Mouse (Mus musculus) layer of hippocampus, postnatal 25 days (tissue): ENCODE data around the gene Cry2. TPM values are rescaled to one million over a fixed set of nuclear protein-coding genes. Genes with fewer than 3 reads are reported as not detected.
"Not testable (repeated sequence)": the region's sequence is repeated elsewhere in the genome, so short reads cannot be mapped to it uniquely, and the experiment has no call there.

Experiments
- DNase-seq, 2 experiments: peaks; one replicate each; pipeline ENCODE4 v3.0.0; 2022; ENCODE audit warnings: mixed read lengths in 2 of 2, low spot score in 1 of 2; ENCODE audit errors: extremely low spot score in 1 of 2
- total RNA-seq, 2 experiments: library from RNA; stranded (reverse); gene quantifications; 2 replicates each; pipeline ENCODE4 v1.2.3; 2021

Gene Cry2
- total RNA-seq, 2 experiments from 2014 or later, result 85.6 to 106 TPM

DNA sequence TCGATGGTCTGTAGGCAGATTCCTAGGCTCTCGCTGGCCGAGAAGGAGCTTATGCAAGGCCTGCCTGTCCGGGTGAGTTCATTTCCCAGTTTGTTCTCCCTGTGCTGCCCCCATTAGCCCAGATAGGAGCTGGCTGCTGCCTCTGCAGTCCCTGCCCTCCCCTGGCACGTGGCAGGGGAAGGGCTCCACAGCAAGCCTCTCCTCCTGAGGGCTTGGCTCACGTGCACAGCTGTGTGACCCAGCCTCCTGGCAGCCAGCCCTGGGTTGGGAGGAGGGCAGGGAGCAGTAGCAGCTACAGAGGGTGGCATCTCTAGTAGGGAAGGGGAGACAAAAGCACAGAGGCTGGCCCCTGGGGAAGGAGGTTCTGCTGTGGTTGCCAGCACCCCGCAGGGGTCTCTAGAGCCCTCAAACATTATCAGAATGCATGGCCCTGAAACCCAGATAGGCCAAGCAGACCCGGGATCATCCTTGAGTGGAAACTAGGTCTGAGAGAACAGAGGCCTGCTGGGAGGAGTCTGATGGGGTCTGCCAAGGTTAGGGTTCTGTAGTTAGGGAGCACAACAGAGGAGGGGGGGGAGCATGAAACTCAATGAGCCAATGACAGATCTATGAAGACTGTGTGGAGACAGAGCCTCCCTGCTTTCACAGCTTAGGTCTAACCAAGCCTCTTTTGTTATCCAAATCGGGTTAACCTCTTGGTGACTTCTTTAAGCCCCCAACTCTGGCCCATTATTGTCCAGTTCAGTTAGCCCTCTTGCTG is 10.0 kb downstream of the Cry2 start:
- peak; percentile 72 to 76 for DNase-seq

DNA sequence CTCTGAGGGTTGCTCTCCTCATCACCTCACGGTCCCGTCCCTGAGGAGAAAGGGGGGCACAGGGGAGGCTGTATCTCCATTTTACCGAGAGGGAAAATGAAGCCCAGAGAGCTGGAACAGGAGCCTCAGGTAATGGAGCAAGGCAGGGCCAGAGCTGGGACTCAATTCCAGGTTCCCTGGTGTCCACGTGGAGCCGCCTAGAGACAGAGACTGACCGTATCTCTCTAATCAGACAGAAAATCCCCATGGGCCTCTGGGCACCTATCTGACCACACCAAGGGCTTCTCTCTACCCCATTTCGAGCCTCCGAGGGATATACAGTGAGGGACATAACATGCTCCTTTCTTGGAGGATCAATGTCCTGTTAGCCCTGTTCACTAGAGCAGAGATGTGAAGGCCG is 10.7 kb downstream of the Cry2 start:
- DNase-seq, result no peak

DNA sequence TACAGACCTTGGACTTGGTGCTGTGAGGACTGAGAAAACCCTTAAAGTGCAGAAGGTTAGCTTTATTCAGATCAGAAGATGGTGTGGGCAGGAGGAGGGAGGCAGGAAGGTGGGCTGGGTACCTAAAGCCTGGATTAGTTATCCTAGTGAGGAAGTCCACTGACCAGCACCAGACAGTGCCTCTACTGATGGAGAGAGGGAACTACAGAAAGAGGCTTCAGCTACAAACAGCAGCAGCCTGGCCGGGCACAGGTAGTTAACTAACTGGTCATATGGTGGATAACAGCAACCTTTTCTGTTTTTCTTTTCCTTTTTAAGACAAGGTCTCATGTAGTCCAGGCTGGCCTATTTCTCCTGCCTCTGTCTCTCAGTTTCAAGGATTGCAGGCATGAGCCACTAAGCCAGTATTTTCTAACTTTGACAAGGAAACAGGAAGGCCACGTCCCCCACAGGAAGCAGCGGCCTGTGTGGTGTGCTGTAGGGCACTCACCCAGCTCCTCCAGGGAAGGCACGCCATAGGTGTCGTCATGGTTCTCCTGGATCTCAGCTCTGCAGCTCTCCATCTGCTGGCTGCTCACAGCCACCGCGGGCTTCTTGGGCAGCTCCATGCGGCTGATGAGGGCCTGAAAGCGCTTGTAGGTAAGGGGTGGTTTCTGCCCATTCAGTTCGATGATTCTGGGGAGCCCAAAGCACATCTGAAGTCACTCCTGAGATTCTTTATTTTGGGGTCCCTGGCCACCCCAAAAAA is 11.3 kb downstream of the Cry2 start:
- no peak for DNase-seq

DNA sequence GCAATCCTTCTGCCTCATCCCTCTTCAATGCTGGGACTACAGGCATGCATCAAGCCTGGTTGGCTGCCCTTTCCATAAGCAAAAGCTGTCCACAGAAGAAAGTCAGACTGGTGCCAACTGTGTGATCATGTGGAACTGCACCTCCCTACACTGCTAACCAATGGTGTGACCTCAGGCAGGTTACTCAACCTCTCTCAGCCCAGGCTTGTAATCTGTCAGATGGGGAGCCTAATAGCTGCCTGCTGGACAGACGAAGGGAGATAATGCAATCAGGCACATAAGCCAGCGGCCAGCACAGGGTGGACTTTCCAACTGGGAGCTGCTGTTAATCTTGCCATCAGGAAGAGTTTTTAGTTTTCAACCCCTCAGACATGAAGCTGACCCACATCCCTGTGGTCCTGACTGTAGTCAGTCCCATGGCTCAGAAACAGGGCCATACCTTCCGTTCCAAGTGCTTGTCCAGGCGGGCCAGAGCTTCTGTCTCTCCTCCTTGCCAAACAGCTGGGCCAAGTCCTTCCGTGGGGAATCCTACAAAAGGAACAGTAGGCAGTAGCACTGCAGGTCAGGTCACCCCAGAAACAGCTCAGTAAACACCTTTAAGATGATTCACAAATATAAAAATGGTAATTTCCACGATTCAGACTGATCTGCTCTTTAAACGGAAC is 12.0 kb downstream of the Cry2 start:
- DNase-seq, result no peak

DNA sequence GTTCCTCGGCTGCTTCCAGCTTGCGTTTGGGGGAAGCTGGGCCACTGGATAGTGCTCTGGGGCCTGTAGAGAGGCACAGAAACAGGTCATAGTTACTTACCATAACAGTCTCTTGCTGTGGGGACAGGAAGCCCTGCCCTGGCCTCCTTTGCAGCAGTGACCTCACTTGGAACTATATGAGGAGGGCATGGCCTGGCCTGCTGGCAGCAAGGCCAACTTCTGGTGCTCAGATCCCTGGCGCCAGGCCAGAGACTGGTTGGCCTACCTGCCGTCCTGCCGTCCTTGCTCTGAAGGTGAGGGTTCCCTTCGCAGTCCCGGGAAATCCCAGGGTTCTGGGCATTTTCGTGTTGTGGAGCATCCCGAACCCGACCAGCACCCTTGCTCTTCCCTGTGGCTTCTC is 22.1 kb downstream of the Cry2 start:
- DNase-seq, result no peak

DNA sequence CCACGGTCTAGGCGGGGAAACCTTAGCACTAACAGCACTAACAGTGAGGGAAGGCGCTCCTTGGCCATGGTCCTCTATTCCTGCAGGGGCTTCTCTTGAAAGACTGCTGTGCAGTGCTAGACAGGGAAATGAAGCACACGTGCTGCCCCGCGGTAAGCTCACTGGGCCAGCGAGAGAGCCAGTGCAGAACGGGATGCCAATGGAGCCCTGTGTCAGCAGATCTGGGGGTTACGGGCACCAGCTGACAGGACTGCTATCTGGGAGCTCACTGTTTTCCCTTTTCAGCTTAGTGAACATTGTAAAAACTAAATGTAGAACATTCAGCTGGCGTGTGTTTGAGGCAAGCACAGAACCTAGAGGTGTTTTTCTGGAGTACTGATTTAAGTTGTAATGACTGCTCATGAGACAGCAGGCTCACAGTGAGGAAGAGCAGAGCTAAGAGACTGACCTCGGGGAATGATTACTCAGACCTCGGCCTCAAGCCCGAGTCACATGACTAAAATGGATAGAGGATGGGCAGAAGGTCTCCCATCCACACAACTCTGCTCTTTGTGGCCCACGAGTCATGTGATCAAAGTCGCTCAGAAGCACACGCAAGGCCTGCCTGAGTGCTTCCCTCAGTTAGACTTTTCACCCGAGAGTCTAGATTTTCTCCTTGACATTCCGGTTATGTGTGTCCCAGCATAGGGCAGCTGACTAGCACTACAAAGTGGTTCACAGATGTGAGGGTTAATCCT is 25.4 kb downstream of the Cry2 start:
- DNase-seq, result no peak

DNA sequence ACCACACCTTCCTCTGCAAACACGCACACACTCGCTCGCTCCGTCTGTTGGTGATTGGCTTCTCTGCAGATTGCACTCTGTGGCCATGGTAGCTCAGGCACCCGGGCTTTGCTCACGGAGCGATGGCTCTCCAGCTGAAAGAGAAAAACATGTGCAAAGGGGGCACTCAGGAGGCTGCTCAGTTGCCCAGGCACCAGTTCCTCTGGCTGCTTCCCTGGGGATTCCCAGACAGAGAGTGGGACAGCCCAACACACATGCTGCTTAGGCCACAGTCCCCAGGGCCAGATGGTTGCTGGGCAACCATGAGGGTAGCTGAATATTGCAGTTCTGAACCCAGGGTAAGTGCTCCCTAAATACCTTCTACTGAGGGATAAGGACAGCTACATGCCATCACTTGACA is 28.2 kb downstream of the Cry2 start:
- DNase-seq, result no peak

DNA sequence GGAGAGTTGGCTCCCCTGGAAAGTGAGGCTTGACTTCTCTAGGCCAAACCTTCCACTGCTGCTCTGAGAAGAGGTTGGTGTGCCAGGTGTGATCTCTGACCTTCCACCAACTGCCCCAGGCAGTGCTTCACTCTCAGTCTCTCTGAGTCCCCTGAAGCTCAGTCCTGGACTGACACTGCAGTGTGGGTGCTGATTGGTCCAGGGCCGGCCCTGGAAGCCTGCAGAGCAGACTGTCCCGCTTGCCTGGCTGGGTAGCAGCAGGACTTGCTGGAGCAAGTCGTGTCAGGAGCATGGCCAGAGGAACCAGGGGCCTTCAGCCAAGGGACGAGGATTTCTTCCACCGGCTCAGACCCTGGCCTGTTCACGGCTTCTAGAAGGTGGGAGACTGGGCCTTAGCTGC is 29.1 kb downstream of the Cry2 start:
- DNase-seq, result no peak

DNA sequence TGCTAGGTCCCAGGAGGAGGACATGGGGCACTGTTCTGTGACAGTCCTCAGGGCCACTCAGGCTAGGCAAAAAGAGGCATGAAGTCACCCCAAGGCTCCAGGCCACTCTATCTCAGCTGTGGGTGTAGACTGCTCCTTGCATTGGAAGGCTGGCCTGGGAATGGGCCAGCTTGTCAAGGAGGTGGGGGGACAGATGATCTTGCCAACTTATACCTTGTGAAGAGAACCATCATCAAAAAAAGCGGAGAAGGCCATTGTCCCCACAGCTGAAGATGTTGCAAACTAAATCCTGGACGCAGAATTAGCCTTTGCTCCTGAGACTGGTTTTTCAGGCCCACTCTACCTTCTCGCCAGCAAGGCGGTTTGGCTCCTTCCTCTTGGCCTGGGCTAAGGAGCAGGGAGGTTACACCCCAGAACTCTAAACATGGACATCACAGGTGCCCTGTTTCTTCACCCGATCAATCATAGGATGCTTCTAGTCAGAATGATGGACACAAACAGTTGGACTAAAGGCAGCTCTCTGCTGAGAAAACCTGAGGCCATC is 30.0 kb downstream of the Cry2 start:
- DNase-seq, result no peak

DNA sequence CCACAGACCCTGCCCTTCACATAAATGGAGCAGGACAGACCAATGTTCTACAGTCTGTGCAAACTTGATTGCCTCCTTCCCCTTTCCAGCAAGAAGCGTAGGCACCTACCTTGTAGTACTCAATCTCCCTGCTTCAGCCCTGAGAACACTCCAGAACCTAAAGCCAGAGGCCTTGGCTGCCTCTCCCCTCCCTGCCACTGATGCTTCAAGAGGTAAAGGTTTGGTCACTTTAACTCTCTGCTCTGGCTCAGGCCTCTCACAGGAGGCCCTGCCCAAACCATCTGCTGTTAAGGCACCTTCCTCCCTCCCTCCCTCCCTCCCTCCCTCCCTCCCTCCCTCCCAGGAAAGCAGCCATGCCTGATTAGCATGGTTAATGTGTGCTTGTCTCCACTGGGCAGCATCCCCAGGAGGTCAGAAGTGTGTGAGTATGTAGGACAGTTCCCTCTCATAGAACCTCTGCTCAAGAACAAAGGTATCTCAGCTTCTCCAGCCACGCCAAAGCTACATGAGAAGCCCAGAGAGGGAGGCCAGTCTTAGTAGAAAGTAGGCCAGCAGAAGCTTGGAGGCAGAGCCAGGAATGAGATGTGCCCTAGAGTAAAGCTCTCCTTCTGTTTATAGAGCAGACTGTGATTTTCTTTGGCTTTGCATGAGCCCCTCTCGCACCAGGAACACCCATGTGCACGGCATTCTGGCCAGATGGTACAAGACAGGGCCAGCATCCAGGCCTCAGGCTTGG is 31.1 kb downstream of the Cry2 start:
- DNase-seq, result no peak

DNA sequence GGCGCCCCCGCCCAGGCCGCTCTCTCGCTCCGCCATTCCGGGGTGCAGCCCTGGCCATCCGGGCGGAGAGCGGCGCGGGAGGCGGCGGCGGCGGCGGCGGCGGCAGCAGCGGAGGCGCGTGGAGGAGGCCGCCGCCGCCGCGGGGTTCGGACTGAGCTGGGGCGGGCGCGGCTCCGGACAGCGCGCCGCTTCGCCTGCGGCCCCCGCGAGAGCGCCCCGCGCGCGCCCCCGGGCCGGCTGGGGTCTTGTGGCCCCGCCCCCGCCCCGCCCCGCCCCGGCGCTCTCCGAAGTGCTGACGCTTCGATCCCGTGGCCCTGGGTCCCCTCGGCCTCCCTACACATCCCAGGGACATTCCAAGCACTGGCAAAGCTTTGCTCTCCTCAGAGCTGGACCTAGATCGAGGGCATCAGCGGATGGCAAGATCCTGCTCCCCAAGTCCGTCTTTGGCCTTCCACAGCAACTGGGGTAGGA is 32.7 kb downstream of the Cry2 start, which contains the start of gene Mapk8ip1:
Gene Mapk8ip1, minus strand, starts transcription at position 173 of the 471 bp plus-strand sequence.
- no peak for DNase-seq

DNA sequence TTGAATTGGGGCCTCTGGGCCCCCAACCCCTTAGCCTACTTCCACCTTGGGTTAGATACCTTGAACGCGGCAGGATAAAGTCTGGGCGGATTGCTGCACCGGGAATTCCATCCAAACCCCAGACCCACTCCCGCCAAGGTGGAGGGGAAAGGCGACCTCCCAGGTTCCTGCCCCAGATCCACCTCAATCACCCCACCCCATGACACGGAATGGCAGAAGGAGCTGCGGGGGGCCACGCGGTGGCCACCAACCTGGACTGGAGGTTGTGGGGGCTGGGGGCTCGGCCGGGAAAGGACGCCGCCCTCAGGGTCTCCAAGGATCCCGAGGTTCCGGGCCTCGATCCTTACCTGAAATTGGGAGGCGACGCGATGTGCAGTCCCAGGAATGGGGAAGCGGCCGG is 33.2 kb downstream of the Cry2 start:
- DNase-seq, result no peak

DNA sequence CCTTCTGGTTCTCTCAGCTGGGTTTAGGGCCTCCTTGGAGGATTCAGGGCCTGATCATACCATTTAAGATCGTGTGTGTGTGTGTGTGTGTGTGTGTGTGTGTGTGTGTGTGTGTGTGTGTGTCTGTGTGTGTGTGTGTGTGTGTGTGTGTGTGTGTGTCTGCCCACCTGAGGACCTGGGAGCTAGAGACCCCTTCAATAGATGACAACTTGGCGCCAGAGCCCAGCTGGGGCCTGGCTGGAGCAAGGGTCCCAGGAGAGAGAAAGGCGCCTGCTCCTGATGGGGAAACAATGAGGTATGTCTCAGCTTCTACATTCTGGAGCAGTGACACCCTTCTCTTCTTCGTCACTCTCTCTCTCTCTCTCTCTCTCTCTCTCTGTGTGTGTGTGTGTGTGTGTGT is 34.0 kb downstream of the Cry2 start:
- DNase-seq, result not testable (repeated sequence)

DNA sequence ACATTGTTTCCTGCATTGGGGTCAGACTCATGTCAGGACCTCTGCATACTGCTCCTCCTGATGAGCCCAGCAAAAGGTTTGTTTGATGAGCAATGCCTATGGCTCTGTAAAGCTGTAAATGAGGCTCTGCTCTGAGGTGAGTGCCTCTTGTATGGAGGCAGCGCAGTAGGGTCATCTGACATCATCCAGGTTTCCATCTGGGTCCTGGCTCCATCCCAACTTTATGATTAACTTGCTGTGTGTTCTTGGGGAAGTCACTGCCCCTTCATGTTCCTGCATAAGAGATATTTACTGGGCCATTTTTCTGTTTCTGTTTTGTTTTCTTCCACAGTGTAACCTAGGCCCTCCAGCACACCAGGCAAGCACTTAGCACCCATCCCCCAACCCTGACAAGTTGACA is 36.4 kb downstream of the Cry2 start:
- DNase-seq, result no peak

DNA sequence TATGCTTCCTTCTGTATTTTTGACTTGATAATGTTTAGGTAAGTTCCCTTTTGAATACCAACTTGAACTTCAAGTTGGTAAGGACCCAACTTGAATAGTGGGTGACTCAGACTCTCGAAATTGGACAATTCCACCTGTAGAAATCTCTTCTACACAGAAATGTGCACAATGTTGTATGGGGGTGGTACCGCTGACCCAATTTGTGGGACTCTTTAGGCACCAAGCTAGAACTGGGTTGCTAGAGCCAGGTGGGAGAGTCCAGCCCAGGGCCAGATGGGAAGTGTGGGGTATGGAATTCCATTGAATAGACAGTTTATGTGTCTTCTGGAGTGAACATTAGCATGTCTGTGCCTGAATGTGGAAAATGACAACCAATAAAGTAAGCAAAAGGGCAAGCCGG is 38.3 kb downstream of the Cry2 start:
- DNase-seq, result no peak

DNA sequence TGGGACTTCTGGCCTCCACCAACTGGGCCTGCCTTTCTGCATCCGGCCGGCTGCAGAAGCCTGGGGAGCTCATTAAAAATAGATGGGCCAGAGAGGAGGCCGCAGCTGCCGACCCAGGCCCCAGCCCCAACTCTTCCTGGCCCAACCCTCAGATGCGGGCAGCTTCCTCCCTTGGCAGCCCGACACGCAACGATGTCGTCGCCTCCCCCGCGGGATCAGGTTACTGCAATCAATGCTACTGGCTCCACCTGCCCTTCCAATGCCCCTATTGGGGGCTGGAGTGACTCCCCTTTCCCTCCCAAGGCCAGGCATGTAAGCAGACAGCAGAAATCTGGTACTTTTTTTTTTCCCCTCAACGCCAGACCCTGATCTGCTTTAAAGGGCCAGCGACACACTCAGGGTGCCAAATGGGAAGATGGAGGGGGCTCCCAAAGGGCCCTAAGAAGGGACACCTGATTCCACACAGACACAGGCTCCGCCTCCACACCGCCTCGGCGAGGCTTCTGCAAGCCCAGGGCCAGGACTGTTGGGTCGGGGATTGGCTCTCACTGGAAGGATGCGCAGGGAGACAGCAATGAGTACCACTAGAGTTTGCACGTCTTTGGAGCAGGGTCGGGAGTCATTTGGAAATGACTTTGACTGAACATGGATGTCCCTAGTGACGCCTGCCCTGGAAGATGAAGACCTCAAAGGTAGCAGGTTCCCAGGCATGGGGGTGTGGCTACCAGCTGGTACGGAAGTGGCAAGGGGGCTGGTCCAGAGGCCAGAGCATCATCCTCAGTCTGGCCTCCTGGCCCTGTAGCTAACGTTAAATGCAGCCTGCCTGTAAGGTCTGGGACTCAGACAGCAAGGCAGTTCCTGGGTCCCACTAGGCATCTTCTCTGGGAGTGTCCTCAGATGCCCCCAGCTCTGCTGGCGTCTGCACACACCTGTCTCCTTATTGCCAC is 41.3 kb downstream of the Cry2 start:
- DNase-seq, result no peak

DNA sequence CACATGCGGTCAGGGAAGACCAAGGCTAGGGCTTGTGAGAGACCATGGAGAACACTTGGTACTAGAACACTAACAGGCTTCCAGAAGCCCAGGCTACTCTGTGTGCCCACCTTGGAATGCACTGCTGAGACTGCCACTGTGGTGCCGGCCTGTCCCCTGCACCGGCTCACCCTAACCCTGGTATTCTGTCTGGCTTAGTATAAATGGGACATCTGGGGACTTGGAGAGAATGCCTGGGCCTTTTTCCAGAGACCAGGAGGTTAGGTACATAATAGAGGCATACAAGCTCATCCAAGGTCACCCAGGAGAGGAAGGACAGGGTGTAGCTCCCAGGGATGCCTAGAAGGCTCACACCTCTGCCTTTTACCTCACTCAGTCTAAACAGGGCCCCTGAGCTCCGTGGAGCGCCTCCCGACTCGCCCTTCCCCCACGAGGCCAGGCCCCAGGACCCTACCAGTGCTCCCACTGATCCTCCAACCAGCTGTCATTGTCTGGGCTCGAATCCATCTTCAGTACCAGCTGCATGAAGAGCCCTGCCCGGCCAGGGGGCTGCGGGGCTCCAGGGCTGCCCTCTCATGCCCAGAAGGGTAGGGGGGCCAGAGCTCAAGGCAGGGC is 42.0 kb downstream of the Cry2 start:
- no peak for DNase-seq

DNA sequence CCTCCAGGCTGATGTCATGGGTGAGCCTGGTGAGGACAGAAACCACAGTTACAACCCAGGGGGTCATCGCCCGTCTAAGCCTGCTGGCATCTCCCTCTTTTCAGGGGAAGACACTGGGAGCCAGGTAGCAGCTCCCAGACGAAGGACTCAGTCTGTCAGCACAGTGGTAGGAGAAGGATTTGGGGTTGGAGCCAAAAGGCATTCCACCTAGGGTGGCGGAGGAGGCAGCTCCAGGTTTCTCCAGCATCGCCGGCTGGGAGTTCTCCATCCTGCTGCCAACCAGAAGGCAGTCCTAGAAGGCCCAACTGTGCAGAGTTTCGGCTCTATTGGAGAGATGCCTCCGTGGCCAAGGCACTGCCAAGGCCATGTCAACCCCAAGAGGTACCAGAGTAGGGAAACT is 42.7 kb downstream of the Cry2 start:
- DNase-seq, result no peak
